Mouse (Mus musculus) hindbrain, embryonic 14.5 days (tissue): ENCODE measurements around the gene Fam83g. TPM values are rescaled to one million over a fixed set of nuclear protein-coding genes. Genes with fewer than 3 reads are reported as not detected.

Experiments used
- ATAC-seq: fragments of 200-750 bp; cut with Nextera tagmentation; 2 replicates; pipeline ENCODE4 v1.8.0; 2017; ENCODE audit warnings: moderate number of reproducible peaks, mild to moderate bottlenecking, moderate TSS enrichment, moderate library complexity; ENCODE audit not compliant: low FRiP score
- DNase-seq: peaks from one replicate; pipeline ENCODE4 v3.0.0-alpha.2; 2015; ENCODE audit warnings: low spot score
- H3K27ac ChIP-seq: fragments of 300-500 bp; sonication (generic); 2 replicates; pipeline ENCODE4 v1.5.1; 2014; ENCODE audit warnings: mild to moderate bottlenecking, moderate library complexity
- H3K27me3 ChIP-seq: fragments of 300-500 bp; sonication (generic); 2 replicates; pipeline ENCODE4 v1.6.1; 2014; ENCODE audit warnings: mild to moderate bottlenecking, low read length, mixed read lengths; ENCODE audit not compliant: control insufficient read depth, insufficient read depth
- H3K36me3 ChIP-seq: fragments of 300-500 bp; sonication (generic); replicated peaks from 2 replicates; pipeline ENCODE4 v1.6.1; 2014; ENCODE audit not compliant: control insufficient read depth, insufficient read depth
- H3K4me1 ChIP-seq: fragments of 300-500 bp; sonication (generic); replicated peaks from 2 replicates; pipeline ENCODE4 v1.6.1; 2014; ENCODE audit warnings: antibody characterized with exemption, low read length, mixed read lengths; ENCODE audit not compliant: control insufficient read depth, insufficient read depth
- H3K4me2 ChIP-seq: fragments of 300-500 bp; sonication (generic); replicated peaks from 2 replicates; pipeline ENCODE4 v1.6.1; 2014; ENCODE audit warnings: mild to moderate bottlenecking, moderate library complexity
- H3K4me3 ChIP-seq: fragments of 300-500 bp; sonication (generic); replicated peaks from 2 replicates; pipeline ENCODE4 v1.5.1; 2014; ENCODE audit warnings: mild to moderate bottlenecking, low read length
- H3K9ac ChIP-seq: fragments of 300-500 bp; sonication (generic); 2 replicates; pipeline ENCODE4 v1.6.1; 2014
- H3K9me3 ChIP-seq: fragments of 300-500 bp; sonication (generic); 2 replicates; pipeline ENCODE4 v1.6.1; 2016; ENCODE audit warnings: low read length; ENCODE audit not compliant: control insufficient read depth
- WGBS: fragments of 180-500 bp; shearing (Covaris S2); extraction: QIAGEN DNeasy Blood & Tissue Kit; methylation state at CpG from one replicate; pipeline ENCODE4 v1.1.7; 2014; 5-methylcytosine and 5-hydroxymethylcytosine counted together
- polyA plus RNA-seq: library from polyadenylated mRNA; unstranded; fragments of >200 nt; fragmentation: Nextera tagmentation; extraction: Ambion mirVana; gene quantifications from 2 replicates; pipeline ENCODE4 v1.2.1, GENCODE M21; 2014

Fam83g gene
- polyA plus RNA-seq, 1 experiment from 2014 or later: 0.20 TPM

DNA sequence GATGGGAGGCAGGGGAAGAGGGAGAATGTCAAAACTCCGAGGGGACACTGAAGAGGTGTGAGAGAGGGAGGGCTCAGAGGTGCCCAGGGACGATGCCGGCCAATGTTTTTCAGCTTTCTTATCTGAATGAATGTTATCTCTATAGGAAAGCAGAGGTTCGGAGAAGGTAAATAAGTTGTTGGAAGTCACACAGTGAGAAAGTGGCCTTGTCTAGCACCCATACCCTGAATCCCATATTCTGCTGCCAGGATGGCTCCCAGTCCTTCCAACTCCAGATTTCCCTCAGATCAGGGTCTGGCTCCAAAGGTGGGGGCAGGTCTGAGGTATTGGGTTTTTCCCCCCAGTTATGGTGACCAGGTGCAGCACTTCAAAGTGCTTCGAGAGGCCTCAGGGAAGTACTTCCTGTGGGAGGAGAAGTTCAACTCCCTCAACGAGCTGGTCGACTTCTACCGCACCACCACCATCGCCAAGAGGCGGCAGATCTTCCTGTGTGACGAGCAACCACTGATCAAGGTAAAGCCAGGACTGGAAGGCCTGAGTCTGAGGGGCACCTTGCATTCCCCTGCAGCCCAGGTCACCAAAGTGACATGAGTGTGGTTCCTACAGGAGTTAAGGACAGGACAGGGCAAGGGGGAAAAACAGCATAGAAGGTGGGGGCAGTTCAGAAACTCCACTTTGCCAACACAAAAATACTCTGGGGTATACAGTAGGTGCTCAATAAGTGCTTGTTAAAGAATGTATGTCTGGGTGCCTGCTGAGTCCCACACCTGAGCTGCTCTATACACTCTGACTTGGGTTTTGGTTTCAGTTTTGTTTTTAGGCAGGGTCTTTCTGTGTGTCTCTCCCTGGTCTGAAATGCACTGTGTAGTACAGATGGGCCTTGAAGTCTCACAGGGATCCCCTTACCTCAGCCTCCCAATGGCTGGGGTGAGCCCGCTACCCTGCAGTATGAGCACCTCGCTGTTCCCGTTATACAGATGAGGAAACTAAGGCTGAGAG is 14.1 kb upstream of the Fam83g start:
- Histone ChIP-seq H3K36me3 (no peaks in the 10 kb centered on the region), H3K9me3 (no peaks in the 10 kb centered on the region), H3K9ac (no peak overlapping the region), H3K27ac (no peak overlapping the region), H3K27me3 (no peaks in the 10 kb centered on the region), H3K4me2 (no peak overlapping the region), H3K4me3 (no peak overlapping the region), H3K4me1 (0 out of 2 replicates have a peak, but pooled peaks cover 4% of the 10 kb centered on the region)
- WGBS: 88% methylated on average over 14 of the region's 14 CpGs
- DNase-seq: no peak
- no peak for ATAC-seq

DNA sequence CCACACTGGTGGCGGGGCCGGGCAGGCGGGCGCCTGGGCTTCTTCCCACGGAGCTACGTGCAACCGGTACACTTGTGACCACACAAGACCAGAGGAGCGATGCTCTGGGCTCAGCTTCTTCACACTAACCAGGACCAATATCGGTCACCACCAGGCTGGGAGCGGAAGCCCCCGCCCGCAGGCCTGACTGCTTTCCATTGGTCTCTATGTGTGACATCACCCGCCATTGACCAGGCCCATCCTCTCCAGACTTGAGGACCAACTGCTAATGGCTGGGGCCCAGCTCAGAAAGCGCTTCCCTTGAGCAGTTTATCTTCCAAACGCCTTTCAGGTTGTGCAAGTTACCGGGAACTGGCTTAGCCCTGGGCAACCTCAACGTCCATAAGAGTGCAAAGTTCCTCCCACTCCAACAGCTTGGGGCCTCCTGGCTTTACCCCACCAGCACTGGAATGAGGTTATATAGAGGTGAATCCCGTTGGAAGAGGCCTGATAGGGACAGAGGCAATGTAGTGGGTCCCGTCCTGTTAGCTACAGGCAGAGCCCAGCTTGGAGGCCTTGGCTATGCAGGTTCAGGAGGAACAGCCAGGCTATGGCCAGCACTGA is 12.0 kb upstream of the Fam83g start:
- no peaks in the 10 kb centered on the region for H3K36me3 ChIP-seq
- H3K4me2 ChIP-seq: no peak overlapping the region
- no peak overlapping the region for H3K9ac ChIP-seq
- 69% methylated on average over 19 of the region's 19 CpGs for WGBS
- H3K4me1 ChIP-seq: 0 out of 2 replicates have a peak, but pooled peaks cover 7% of the 10 kb centered on the region
- no peak for DNase-seq
- H3K9me3 ChIP-seq: no peaks in the 10 kb centered on the region
- no peak overlapping the region for H3K27ac ChIP-seq
- ATAC-seq: no peak
- no peaks in the 10 kb centered on the region for H3K27me3 ChIP-seq
- no peak overlapping the region for H3K4me3 ChIP-seq

DNA sequence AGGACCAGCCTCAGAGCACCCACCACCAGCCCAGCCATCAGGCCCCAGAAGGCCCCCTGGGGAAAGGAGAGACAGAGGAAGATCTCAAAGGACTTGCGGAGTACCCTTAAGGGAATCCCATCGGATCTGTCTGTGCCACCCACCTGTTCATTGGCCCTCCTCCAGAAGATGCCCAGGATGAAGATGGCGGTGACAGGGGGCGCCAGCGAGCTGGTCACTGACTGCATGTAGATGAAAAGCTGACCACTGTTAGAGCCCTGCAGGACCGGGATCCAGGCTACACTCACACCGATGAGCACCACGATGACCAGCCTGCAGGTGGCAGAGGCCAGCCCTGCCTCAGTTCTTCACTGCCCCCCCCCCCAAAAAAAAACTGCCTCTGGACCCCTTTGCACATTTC is 10.2 kb upstream of the Fam83g start:
- no peak overlapping the region for H3K4me3 ChIP-seq
- H3K9me3 ChIP-seq: no peaks in the 10 kb centered on the region
- H3K27me3 ChIP-seq: no peaks in the 10 kb centered on the region
- ATAC-seq (no peak), DNase-seq (no peak)
- 0 out of 2 replicates have a peak, but pooled peaks cover 7% of the 10 kb centered on the region for H3K4me1 ChIP-seq
- WGBS: 25% methylated on average over 7 of the region's 8 CpGs
- H3K36me3 ChIP-seq: no peaks in the 10 kb centered on the region
- H3K9ac ChIP-seq: no peak overlapping the region
- H3K27ac ChIP-seq: no peak overlapping the region
- H3K4me2 ChIP-seq: no peak overlapping the region

DNA sequence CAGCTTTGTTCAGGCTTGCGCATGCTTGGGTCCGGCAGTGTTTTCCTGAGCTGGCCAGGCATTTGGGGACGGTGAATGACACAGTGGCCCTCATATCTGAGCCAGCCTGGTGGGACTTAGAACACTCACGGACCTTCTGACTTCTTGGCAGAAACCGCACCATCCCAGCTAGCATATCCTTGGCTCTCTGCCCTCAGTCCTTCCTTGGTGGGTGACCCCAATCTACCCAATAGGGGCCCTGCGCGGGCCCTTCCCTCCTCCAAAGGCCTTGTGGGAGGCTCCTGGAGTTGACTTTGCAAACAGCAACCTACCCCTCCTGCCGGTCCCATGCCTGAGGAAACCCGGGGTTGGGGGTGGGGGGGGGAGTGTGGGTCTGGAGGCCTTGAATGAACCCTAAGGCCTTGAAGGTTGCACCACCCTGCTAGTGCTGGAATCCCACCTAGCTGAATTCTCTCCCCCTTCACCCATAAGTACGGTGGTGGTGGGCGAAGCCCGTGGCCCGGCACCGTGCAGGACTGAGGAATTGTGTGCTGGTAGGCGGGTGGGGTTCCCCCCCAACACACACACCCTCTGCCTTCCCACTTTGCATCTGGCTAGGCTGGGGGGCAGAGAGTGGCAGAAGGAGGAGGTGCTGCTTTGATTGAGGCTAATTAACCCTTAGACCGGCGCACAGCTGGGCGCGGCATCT is 9.6 kb upstream of the Fam83g start:
- ATAC-seq (0 out of 2 replicates have a peak, but pooled peaks have one; percentile 24), DNase-seq (no peak)
- Histone ChIP-seq H3K27me3 (no peaks in the 10 kb centered on the region), H3K4me1 (0 out of 2 replicates have a peak, but pooled peaks cover 7% of the 10 kb centered on the region), H3K36me3 (no peaks in the 10 kb centered on the region), H3K4me3 (no peak overlapping the region), H3K9me3 (no peaks in the 10 kb centered on the region), H3K4me2 (peak overlapping the region; percentile 19; the same call in 1 of the 2 replicates), H3K27ac (no peak overlapping the region), H3K9ac (no peak overlapping the region)
- 22% methylated on average over 19 of the region's 19 CpGs for WGBS

DNA sequence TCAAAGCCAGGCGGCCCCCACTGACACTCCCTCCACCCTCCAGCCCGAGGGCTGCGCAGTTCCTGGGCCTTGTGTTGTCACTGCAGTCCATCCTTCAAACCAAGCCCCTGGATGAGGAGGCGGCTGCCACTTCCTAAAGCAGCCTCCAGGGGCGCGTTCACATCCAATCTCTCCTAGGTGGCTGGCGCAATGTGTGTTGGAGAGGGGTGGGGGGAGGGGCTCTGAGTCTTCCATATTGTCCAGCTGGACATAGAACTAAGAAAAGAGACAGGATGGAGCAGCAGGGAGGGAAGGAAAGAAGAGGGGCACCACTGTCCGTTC is 9.1 kb upstream of the Fam83g start:
- DNase-seq: peak; percentile 52
- Histone ChIP-seq H3K36me3 (no peaks in the 10 kb centered on the region), H3K9ac (no peak overlapping the region), H3K27me3 (no peaks in the 10 kb centered on the region), H3K4me1 (0 out of 2 replicates have a peak, but pooled peaks cover 7% of the 10 kb centered on the region), H3K4me3 (no peak overlapping the region), H3K27ac (no peak overlapping the region), H3K4me2 (peak overlapping the region; percentile 19; the same call in 1 of the 2 replicates), H3K9me3 (no peaks in the 10 kb centered on the region)
- peak; percentile 48; the same call in 1 of the 2 replicates for ATAC-seq
- 5% methylated on average over 8 of the region's 8 CpGs for WGBS

DNA sequence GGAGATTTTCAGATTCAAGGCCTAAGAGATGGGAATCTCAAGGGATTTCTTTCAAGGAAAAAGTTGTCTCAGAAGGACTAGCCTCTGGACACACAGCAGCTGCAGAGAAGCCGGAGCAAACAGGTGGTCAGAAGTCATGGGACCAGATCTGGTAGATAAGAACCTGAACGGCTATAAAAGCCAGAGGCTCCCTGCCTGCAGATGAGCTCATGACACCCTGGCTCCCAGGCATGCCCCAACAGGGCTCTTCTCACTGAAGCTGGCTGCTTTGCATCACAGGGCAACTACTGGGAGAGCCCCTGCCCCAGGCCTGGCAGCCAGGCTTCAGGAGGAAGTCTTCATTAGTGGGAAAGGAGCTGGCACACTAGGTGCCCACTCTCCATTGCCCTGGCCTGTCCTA is 8.6 kb upstream of the Fam83g start:
- DNase-seq (no peak), ATAC-seq (no peak)
- Histone ChIP-seq H3K4me3 (no peak overlapping the region), H3K9me3 (no peaks in the 10 kb centered on the region), H3K27ac (no peak overlapping the region), H3K36me3 (no peaks in the 10 kb centered on the region), H3K27me3 (no peaks in the 10 kb centered on the region), H3K9ac (no peak overlapping the region), H3K4me1 (0 out of 2 replicates have a peak, but pooled peaks cover 7% of the 10 kb centered on the region), H3K4me2 (no peak overlapping the region)
- WGBS: 60% methylated on average over 2 of the region's 2 CpGs

DNA sequence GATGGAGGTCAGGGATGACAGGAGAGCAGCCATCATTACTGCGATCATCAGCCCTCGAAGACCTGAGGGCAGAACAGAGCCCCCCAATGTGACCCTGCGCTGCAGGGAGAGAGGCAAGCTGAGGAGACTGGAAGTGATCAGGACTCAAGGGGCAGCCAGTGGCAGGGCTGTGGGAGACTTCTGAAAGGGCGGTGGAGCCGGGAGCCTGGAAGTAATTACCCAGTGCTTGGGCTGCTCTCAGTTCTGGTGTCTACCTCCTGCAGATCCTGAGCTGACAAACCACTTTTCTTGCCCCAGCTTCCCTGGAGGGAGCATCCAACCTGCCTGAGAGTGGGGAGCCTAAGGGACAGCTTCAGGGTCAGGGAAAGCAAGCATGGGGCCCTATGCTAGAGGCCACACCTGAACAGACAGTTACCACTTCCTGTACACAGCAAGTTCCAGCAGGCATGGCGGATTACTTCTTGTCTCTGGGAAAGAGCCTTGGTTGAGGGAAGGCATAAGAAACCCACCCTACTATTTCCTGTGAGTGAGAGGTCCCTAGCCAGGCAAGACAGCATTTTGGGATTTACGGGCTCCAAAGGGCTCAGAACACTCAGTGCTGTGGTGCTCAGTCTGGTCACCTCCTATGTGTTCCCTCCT is 7.6 kb upstream of the Fam83g start:
- WGBS: 70% methylated on average over 7 of the region's 7 CpGs

DNA sequence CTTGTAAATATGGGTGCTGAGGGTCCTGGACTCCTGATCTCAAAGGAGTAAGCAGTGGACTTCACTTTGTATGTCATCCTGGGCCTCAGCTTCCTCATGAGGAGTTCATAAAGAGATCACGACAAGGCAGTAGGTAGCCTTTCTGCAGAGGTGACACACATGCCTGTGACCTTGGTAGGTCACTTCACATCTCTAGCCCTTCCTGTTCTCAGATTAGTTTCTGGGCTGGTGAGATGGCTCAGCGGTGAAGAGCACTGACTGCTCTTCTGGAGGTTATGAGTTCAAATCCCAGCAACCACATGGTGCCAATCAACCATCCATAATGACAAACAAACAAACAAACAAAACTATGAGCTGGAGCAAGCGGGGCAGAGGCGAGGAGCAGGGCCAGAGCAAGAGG is 6.2 kb upstream of the Fam83g start:
- H3K27me3 ChIP-seq: peaks cover under 1% of the 10 kb centered on the region; the same call in 1 of the 2 replicates
- H3K9me3 ChIP-seq: no peaks in the 10 kb centered on the region
- ATAC-seq (no peak), DNase-seq (no peak)
- H3K4me2 ChIP-seq: no peak overlapping the region
- no peak overlapping the region for H3K27ac ChIP-seq
- 0 out of 2 replicates have a peak, but pooled peaks cover 7% of the 10 kb centered on the region for H3K4me1 ChIP-seq
- WGBS: 88% methylated on average over 4 of the region's 4 CpGs
- H3K9ac ChIP-seq: no peak overlapping the region
- H3K36me3 ChIP-seq: no peaks in the 10 kb centered on the region
- H3K4me3 ChIP-seq: no peak overlapping the region

More for the DNA sequence above, 7.6 kb upstream of the Fam83g start:
- Histone ChIP-seq H3K27ac (no peak overlapping the region), H3K4me2 (no peak overlapping the region), H3K27me3 (no peaks in the 10 kb centered on the region), H3K36me3 (no peaks in the 10 kb centered on the region), H3K4me3 (no peak overlapping the region), H3K9me3 (no peaks in the 10 kb centered on the region), H3K4me1 (0 out of 2 replicates have a peak, but pooled peaks cover 7% of the 10 kb centered on the region), H3K9ac (no peak overlapping the region)
- ATAC-seq: no peak
- no peak for DNase-seq
